Mouse (Mus musculus) left cerebral cortex, postnatal 14 days (tissue): ENCODE data around the gene Srgap3. TPM values are rescaled to one million over a fixed set of nuclear protein-coding genes. Genes with fewer than 3 reads are reported as not detected.

Experiments used
- DNase-seq, 2 experiments: peaks; one replicate each; pipeline ENCODE4 v3.0.0; 2021 to 2022; ENCODE audit warnings: low spot score in 2 of 2, mixed read lengths in 1 of 2
- intact Hi-C: fragments of 180-260 bp; cut with DNase I; formaldehyde crosslinking; loops from one replicate; pipeline ENCODE4 v1.15.1; 2025
- total RNA-seq, 2 experiments: library from RNA; stranded (reverse); gene quantifications; 2 replicates each; pipeline ENCODE4 v1.2.3; 2021

Gene Srgap3
- total RNA-seq, 2 experiments from 2014 or later = 212 to 222 TPM

GRCm38 (mm10) chr6:112836712-112837111 lies 110.4 kb downstream of the Srgap3 start:
- peak in 1 of 2 experiments; percentile 29 for DNase-seq

GRCm38 (mm10) chr6:112835413-112835812 lies 111.7 kb downstream of the Srgap3 start:
- intact Hi-C loops = loop anchor here (5.0 kb wide), 1 partner anchor 107 kb away; no protein-coding TSS in a partner anchor

More at GRCm38 (mm10) chr6:112836712-112837111, 110.4 kb downstream of the Srgap3 start:
- intact Hi-C loops = loop anchor here (5.0 kb wide), 1 partner anchor 106 kb away; no protein-coding TSS in a partner anchor

GRCm38 (mm10) chr6:112834430-112834829 lies 112.6 kb downstream of the Srgap3 start:
- DNase-seq = no peak
- intact Hi-C loops = no loop called here

More at GRCm38 (mm10) chr6:112835413-112835812, 111.7 kb downstream of the Srgap3 start:
- no peak for DNase-seq

GRCm38 (mm10) chr6:112833763-112834162 lies 113.3 kb downstream of the Srgap3 start:
- intact Hi-C loops = no loop called here
- no peak for DNase-seq

GRCm38 (mm10) chr6:112829196-112829595 lies 117.9 kb downstream of the Srgap3 start:
- DNase-seq = no peak
- intact Hi-C loops = no loop called here

GRCm38 (mm10) chr6:112828420-112828819 lies 118.6 kb downstream of the Srgap3 start:
- no peak for DNase-seq
- intact Hi-C loops = no loop called here

- intact Hi-C loops = no loop called here
- DNase-seq = no peak
Measured at GRCm38 (mm10) chr6:112825657-112826056, 121.4 kb downstream of the Srgap3 start.

- DNase-seq = peak; percentile 63 to 76
- intact Hi-C loops = loop anchor here (5.0 kb wide), 1 partner anchor 124 kb away; the partner anchor contains the start of gene Srgap3
Measured at GRCm38 (mm10) chr6:112823096-112823495, 124.0 kb downstream of the Srgap3 start.

- intact Hi-C loops = loop anchor here (5.0 kb wide), 1 partner anchor 127 kb away; the partner anchor contains the start of gene Srgap3
- DNase-seq = peak; percentile 44 to 60
Measured at GRCm38 (mm10) chr6:112820298-112820992, 126.6 kb downstream of the Srgap3 start.

GRCm38 (mm10) chr6:112818403-112818901 lies 128.6 kb downstream of the Srgap3 start:
- intact Hi-C loops = no loop called here
- no peak for DNase-seq

- intact Hi-C loops = no loop called here
- DNase-seq = no peak
Measured at GRCm38 (mm10) chr6:112815604-112816003, 131.5 kb downstream of the Srgap3 start.

- intact Hi-C loops = no loop called here
- no peak for DNase-seq
Measured at GRCm38 (mm10) chr6:112814525-112815086, 132.5 kb downstream of the Srgap3 start.

GRCm38 (mm10) chr6:112812884-112813283 lies 134.2 kb downstream of the Srgap3 start:
- intact Hi-C loops = no loop called here
- no peak for DNase-seq

GRCm38 (mm10) chr6:112810521-112810830 lies 136.6 kb downstream of the Srgap3 start:
- intact Hi-C loops = no loop called here
- DNase-seq = no peak

- peak; percentile 57 to 60 for DNase-seq
- intact Hi-C loops = no loop called here
Measured at GRCm38 (mm10) chr6:112809658-112810520, 137.2 kb downstream of the Srgap3 start.

GRCm38 (mm10) chr6:112808738-112809137 lies 138.3 kb downstream of the Srgap3 start:
- intact Hi-C loops = no loop called here

GRCm38 (mm10) chr6:112801917-112802316 lies 145.1 kb downstream of the Srgap3 start:
- DNase-seq = no peak
- intact Hi-C loops = no loop called here

More at GRCm38 (mm10) chr6:112808738-112809137, 138.3 kb downstream of the Srgap3 start:
- no peak for DNase-seq

GRCm38 (mm10) chr6:112798378-112798777 lies 148.7 kb downstream of the Srgap3 start:
- intact Hi-C loops = no loop called here

GRCm38 (mm10) chr6:112796607-112797006 lies 150.5 kb downstream of the Srgap3 start:
- intact Hi-C loops = no loop called here
- DNase-seq = no peak

More at GRCm38 (mm10) chr6:112798378-112798777, 148.7 kb downstream of the Srgap3 start:
- DNase-seq = no peak

- no peak for DNase-seq
- intact Hi-C loops = no loop called here
Measured at GRCm38 (mm10) chr6:112793887-112794286, 153.2 kb downstream of the Srgap3 start.
